ENCODE assay signal across 8 mouse cellular contexts in the genomic region with DNA sequence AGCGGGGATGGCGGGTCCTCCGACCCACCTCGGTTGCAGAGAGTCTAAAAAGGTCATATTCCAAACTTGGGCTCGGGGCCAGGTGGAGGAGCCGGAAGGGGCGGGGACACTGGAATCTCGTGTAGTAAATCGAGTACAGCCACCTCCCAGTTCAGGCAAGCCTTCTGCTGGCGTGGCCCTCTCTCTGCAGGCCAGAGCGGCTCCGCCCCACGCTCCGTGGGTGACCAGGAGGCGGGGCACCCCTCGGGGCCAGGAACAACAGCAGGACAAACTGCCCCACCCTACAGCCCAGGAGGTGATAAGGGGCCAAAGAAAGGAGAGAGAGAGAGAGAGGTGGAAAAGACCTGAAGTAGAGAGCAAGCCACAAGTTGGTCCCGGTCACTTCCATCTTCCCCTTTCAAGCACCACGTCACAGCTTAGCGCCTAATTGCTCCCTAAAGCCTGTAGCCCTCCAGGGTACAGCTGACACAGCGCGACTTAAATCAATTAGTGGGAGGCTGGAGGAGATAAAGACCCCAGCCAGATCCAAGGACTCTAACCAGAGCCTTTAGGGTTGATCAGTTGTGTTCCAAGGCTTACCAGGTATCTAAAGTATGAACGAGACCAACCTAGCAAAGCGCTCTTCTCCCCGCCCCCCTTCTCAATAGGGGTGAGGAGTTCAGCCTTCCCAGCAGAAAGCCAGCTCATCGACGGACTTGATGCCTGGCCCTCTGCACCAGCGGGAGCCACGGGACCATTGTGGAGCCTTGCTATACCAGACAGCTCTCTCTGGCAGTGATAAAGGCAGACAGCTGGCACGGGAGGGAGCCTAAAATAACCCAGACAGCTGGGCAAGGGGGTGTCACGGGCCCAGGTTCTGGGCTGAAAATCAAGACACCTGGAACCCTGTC. TPM values are rescaled to one million over a fixed set of nuclear protein-coding genes. Genes with fewer than 3 reads are reported as not detected.
A peak's percentile ranks its signal among the peaks of the same experiment; 100 is the strongest.
DNase-seq lines count a peak whose midpoint lies in the region; ATAC-seq and TF ChIP-seq lines count a peak whose summit lies in the region.

No protein-coding gene starts in this region.

- peak overlapping the region; percentile 62 for H3K9ac ChIP-seq in heart, postnatal 0 days (replicated peaks; ENCODE audit: low read depth, low read length)
- H3K9ac ChIP-seq in lung, embryonic 16.5 days (ENCODE audit: low read length) = peak overlapping the region; percentile 99

- H3K4me2 ChIP-seq in heart, postnatal 0 days (ENCODE audit: low read depth, low read length) = peak overlapping the region; percentile 98
- H3K4me2 ChIP-seq in lung, embryonic 16.5 days (ENCODE audit: low read depth, low read length) = peak overlapping the region; percentile 99

- H3K27ac ChIP-seq in bone marrow macrophage, adult 2 months (ENCODE audit: insufficient read depth, low read depth, low read length) = peak overlapping the region; percentile 97
- peak overlapping the region; percentile 100 for H3K27ac ChIP-seq in heart, postnatal 0 days (ENCODE audit: low read depth)
- peak overlapping the region; percentile 100 for H3K27ac ChIP-seq in lung, embryonic 16.5 days (ENCODE audit: low read length)

- no peak for TF ChIP-seq POLR2A in bone marrow macrophage, adult 2 months (IDR thresholded peaks at IDR 0.05; ENCODE audit: borderline replicate concordance, low read depth, low read length)

- H3K9me3 ChIP-seq in heart, postnatal 0 days (replicated peaks; ENCODE audit: control insufficient read depth, low read length) = no peaks in the 10 kb centered on the region
- H3K9me3 ChIP-seq in lung, embryonic 16.5 days (ENCODE audit: control insufficient read depth, low read length) = no peaks in the 10 kb centered on the region

- peaks cover 22% of the 10 kb centered on the region for H3K4me1 ChIP-seq in bone marrow macrophage, adult 2 months (ENCODE audit: control insufficient read depth, insufficient read depth, low read length)
- H3K4me1 ChIP-seq in heart, postnatal 0 days (ENCODE audit: control insufficient read depth, insufficient read depth) = peaks cover 44% of the 10 kb centered on the region
- peaks cover 63% of the 10 kb centered on the region for H3K4me1 ChIP-seq in lung, embryonic 16.5 days (replicated peaks; ENCODE audit: control insufficient read depth, insufficient read depth, low read length)

- peak overlapping the region; percentile 53 for H3K4me3 ChIP-seq in bone marrow macrophage, adult 2 months (ENCODE audit: insufficient read depth, low read length)
- H3K4me3 ChIP-seq in heart, postnatal 0 days (ENCODE audit: low read depth, low read length) = peak overlapping the region; percentile 92
- H3K4me3 ChIP-seq in lung, embryonic 16.5 days (ENCODE audit: low read length) = peak overlapping the region; percentile 69

- peak; percentile 97 for DNase-seq in ES-CJ7 (ENCODE audit: low read depth, low spot score)
- peak; percentile 87 for DNase-seq in fibroblast of lung, adult 2 months (ENCODE audit: low read depth)
- peak; percentile 97 for DNase-seq in heart, postnatal 0 days (ENCODE audit: low spot score)
- peak; percentile 96 to 97 for DNase-seq in kidney, postnatal 36 days
- peak; percentile 62 for DNase-seq in retina, embryonic 14.5 days (ENCODE audit: low spot score)
- DNase-seq in urinary bladder, postnatal 4 days (ENCODE audit: low spot score in 2 of 2) = peak; percentile 87 to 90

- H3K36me3 ChIP-seq in heart, postnatal 0 days (replicated peaks; ENCODE audit: control insufficient read depth, insufficient read depth, low read length) = no peaks in the 10 kb centered on the region
- no peaks in the 10 kb centered on the region for H3K36me3 ChIP-seq in lung, embryonic 16.5 days (ENCODE audit: control insufficient read depth, insufficient read depth, low read length)

- no peaks in the 10 kb centered on the region for H3K27me3 ChIP-seq in heart, postnatal 0 days (ENCODE audit: control insufficient read depth, insufficient read depth, low read length)
- no peaks in the 10 kb centered on the region for H3K27me3 ChIP-seq in lung, embryonic 16.5 days (ENCODE audit: control insufficient read depth, insufficient read depth, low read depth, low read length)

- TF ChIP-seq CTCF in bone marrow macrophage, adult 2 months (IDR thresholded peaks at IDR 0.05; ENCODE audit: low read depth, low read length) = no peak
- no peak for TF ChIP-seq CTCF in heart, postnatal 0 days (IDR thresholded peaks at IDR 0.05; ENCODE audit: low read depth)

- peak; percentile 59 for ATAC-seq in heart, postnatal 0 days (ENCODE audit: insufficient read depth, low read depth)
- ATAC-seq in lung, embryonic 16.5 days (ENCODE audit: low read depth) = peak; percentile 21

- TF ChIP-seq EP300 in heart, postnatal 0 days (IDR thresholded peaks at IDR 0.05; ENCODE audit: low read depth) = peak; percentile 48

- WGBS in heart, postnatal 0 days = 2% methylated on average over 30 of the region's 30 CpGs
- 3% methylated on average over 30 of the region's 30 CpGs for WGBS in lung, embryonic 16.5 days

RNA-seq across cellular contexts. Expression of a gene that starts 3.2 kb away (rescaled TPM):
- polyA plus RNA-seq in bone marrow macrophage, adult 2 months (2012; ENCODE audit: insufficient read depth, insufficient read length, missing spikeins) = 1.8 and 2.7 TPM in 2 replicates
- total RNA-seq in heart, postnatal 0 days (2014; rRNA removed; ENCODE audit: low replicate concordance) = 1.4 and 2.1 TPM in 2 replicates
- polyA plus RNA-seq in heart, postnatal 0 days (2015; fragmentation: Nextera tagmentation; extraction: Ambion mirVana) = 0.71 and 1.1 TPM in 2 replicates
- 5.3 and 5.6 TPM in 2 replicates for polyA plus RNA-seq in lung, embryonic 16.5 days (2015; fragmentation: Nextera tagmentation; extraction: Ambion mirVana)

RNA-seq across cellular contexts. Expression of a gene that starts 6.3 kb away (rescaled TPM):
- 27.3 and 28.2 TPM in 2 replicates for polyA plus RNA-seq in bone marrow macrophage, adult 2 months (2012; ENCODE audit: insufficient read depth, insufficient read length, missing spikeins)
- 5.5 and 6.1 TPM in 2 replicates for total RNA-seq in heart, postnatal 0 days (2014; rRNA removed; ENCODE audit: low replicate concordance)
- polyA plus RNA-seq in heart, postnatal 0 days (2015; fragmentation: Nextera tagmentation; extraction: Ambion mirVana) = 4.9 and 5.1 TPM in 2 replicates
- 8.4 and 9.1 TPM in 2 replicates for polyA plus RNA-seq in lung, embryonic 16.5 days (2015; fragmentation: Nextera tagmentation; extraction: Ambion mirVana)

RNA-seq across cellular contexts. Expression of a gene that starts 33.5 kb away (rescaled TPM):
- 31.0 and 31.4 TPM in 2 replicates for polyA plus RNA-seq in bone marrow macrophage, adult 2 months (2012; ENCODE audit: insufficient read depth, insufficient read length, missing spikeins)
- total RNA-seq in heart, postnatal 0 days (2014; rRNA removed; ENCODE audit: low replicate concordance) = 11.2 and 19.5 TPM in 2 replicates
- polyA plus RNA-seq in heart, postnatal 0 days (2015; fragmentation: Nextera tagmentation; extraction: Ambion mirVana) = 54.0 and 54.9 TPM in 2 replicates
- polyA plus RNA-seq in lung, embryonic 16.5 days (2015; fragmentation: Nextera tagmentation; extraction: Ambion mirVana) = 87.0 and 91.8 TPM in 2 replicates

RNA-seq across cellular contexts. Expression of a gene that starts 46.8 kb away (rescaled TPM):
- polyA plus RNA-seq in bone marrow macrophage, adult 2 months (2012; ENCODE audit: insufficient read depth, insufficient read length, missing spikeins) = not detected in 2 replicates
- 0.43 and 0.92 TPM in 2 replicates for total RNA-seq in heart, postnatal 0 days (2014; rRNA removed; ENCODE audit: low replicate concordance)
- not detected in 2 replicates for polyA plus RNA-seq in heart, postnatal 0 days (2015; fragmentation: Nextera tagmentation; extraction: Ambion mirVana)
- 0.18 and 0.91 TPM in 2 replicates for polyA plus RNA-seq in lung, embryonic 16.5 days (2015; fragmentation: Nextera tagmentation; extraction: Ambion mirVana)

Comparison
In these comparisons a context has a peak if more than half of its experiments do, and no peak if none do; other contexts are left out.
1. Peak in every context shown above with its lines: DNase-seq, ATAC-seq, H3K4me3 ChIP-seq and H3K27ac ChIP-seq.